Mouse (Mus musculus) natural killer cell, adult 2 months (primary cell): Measurements from ENCODE around the gene Kansl1.

Experiments
- DNase-seq, 2 experiments: peaks; one replicate each; pipeline ENCODE4 v3.0.0; 2022; ENCODE audit warnings: low spot score in 2 of 2

The Kansl1 gene

GRCm38 (mm10) chr11:104439703-104440102 lies 29.0 kb downstream of the Kansl1 start:
- no peak for DNase-seq

- no peak for DNase-seq
These were observed 30.2 kb downstream of the Kansl1 start for GRCm38 (mm10) chr11:104438450-104438849.

- DNase-seq = no peak
These were observed 32.2 kb downstream of the Kansl1 start for GRCm38 (mm10) chr11:104436394-104436954.

- no peak for DNase-seq
These were observed 32.9 kb downstream of the Kansl1 start for GRCm38 (mm10) chr11:104435753-104436152.

- DNase-seq = no peak
These were observed 33.5 kb downstream of the Kansl1 start for GRCm38 (mm10) chr11:104435141-104435540.

- no peak for DNase-seq
These were observed 36.4 kb downstream of the Kansl1 start for GRCm38 (mm10) chr11:104432251-104432650.

GRCm38 (mm10) chr11:104431807-104432206 lies 36.9 kb downstream of the Kansl1 start:
- DNase-seq = no peak

- peak; percentile 84 to 90 for DNase-seq
These were observed 43.8 kb downstream of the Kansl1 start for GRCm38 (mm10) chr11:104424727-104425416.

- DNase-seq = no peak
These were observed 56.4 kb downstream of the Kansl1 start for GRCm38 (mm10) chr11:104412254-104412653.

GRCm38 (mm10) chr11:104407391-104407790 lies 61.3 kb downstream of the Kansl1 start:
- no peak for DNase-seq

- no peak for DNase-seq
These were observed 67.7 kb downstream of the Kansl1 start for GRCm38 (mm10) chr11:104400961-104401360.

- DNase-seq = no peak
These were observed 69.0 kb downstream of the Kansl1 start for GRCm38 (mm10) chr11:104399459-104400216.

GRCm38 (mm10) chr11:104395648-104396047 lies 73.0 kb downstream of the Kansl1 start:
- no peak for DNase-seq

GRCm38 (mm10) chr11:104393196-104393595 lies 75.5 kb downstream of the Kansl1 start:
- no peak for DNase-seq

GRCm38 (mm10) chr11:104392153-104392552 lies 76.5 kb downstream of the Kansl1 start:
- DNase-seq = no peak

- no peak for DNase-seq
These were observed 81.4 kb downstream of the Kansl1 start for GRCm38 (mm10) chr11:104387284-104387683.

GRCm38 (mm10) chr11:104386595-104386994 lies 82.1 kb downstream of the Kansl1 start:
- no peak for DNase-seq

GRCm38 (mm10) chr11:104383167-104383810 lies 85.4 kb downstream of the Kansl1 start:
- no peak for DNase-seq

- DNase-seq = no peak
These were observed 86.8 kb downstream of the Kansl1 start for GRCm38 (mm10) chr11:104381887-104382286.

GRCm38 (mm10) chr11:104379635-104380034 lies 89.0 kb downstream of the Kansl1 start:
- no peak for DNase-seq

- DNase-seq = no peak
These were observed 92.4 kb downstream of the Kansl1 start for GRCm38 (mm10) chr11:104376291-104376690.

- peak in 1 of 2 experiments; percentile 6 for DNase-seq
These were observed 101.0 kb downstream of the Kansl1 start for GRCm38 (mm10) chr11:104367486-104368190.
